Mouse (Mus musculus) limb, embryonic 14.5 days (tissue): ENCODE measurements at regions not wholly inside any gene's neighbourhood (a gene's known extent, or its start where the extent isn't known, plus 50 kb on each side); places are given as distances from the start of the nearest gene placed in this dataset.
A peak's percentile ranks its signal among the peaks of the same experiment; 100 is the strongest.

Source experiments
- ATAC-seq: fragments of 200-750 bp; cut with Nextera tagmentation; 2 replicates; pipeline ENCODE4 v1.8.0; 2017; ENCODE audit warnings: low read depth, moderate number of reproducible peaks, moderate TSS enrichment; ENCODE audit not compliant: low FRiP score
- DNase-seq: peaks from one replicate; pipeline ENCODE4 v3.0.0-alpha.2; 2015; ENCODE audit warnings: low spot score
- H3K27ac ChIP-seq: fragments of 300-500 bp; sonication (generic); replicated peaks from 2 replicates; pipeline ENCODE4 v1.5.1; 2014; ENCODE audit warnings: low read depth, mild to moderate bottlenecking, low read length, moderate library complexity, mixed read lengths
- H3K27me3 ChIP-seq: fragments of 300-500 bp; sonication (generic); 2 replicates; pipeline ENCODE4 v1.6.1; 2014; ENCODE audit warnings: low read length, mixed read lengths; ENCODE audit not compliant: control insufficient read depth, insufficient read depth
- H3K36me3 ChIP-seq: fragments of 300-500 bp; sonication (generic); 2 replicates; pipeline ENCODE4 v1.6.1; 2014; ENCODE audit warnings: mild to moderate bottlenecking, low read length, moderate library complexity, mixed read lengths; ENCODE audit not compliant: control insufficient read depth, insufficient read depth
- H3K4me1 ChIP-seq: fragments of 300-500 bp; sonication (generic); 2 replicates; pipeline ENCODE4 v1.6.1; 2014; ENCODE audit warnings: antibody characterized with exemption, low read length, mixed read lengths; ENCODE audit not compliant: control insufficient read depth, insufficient read depth
- H3K4me2 ChIP-seq: fragments of 300-500 bp; sonication (generic); replicated peaks from 2 replicates; pipeline ENCODE4 v1.6.1; 2014; ENCODE audit warnings: low read depth, mild to moderate bottlenecking, low read length, moderate library complexity; ENCODE audit not compliant: severe bottlenecking
- H3K4me3 ChIP-seq: fragments of 300-500 bp; sonication (generic); replicated peaks from 2 replicates; pipeline ENCODE4 v1.5.1; 2014; ENCODE audit warnings: low read length
- H3K9ac ChIP-seq: fragments of 300-500 bp; sonication (generic); 2 replicates; pipeline ENCODE4 v1.6.1; 2014; ENCODE audit warnings: mild to moderate bottlenecking, low read depth, low read length, moderate library complexity; ENCODE audit not compliant: severe bottlenecking
- H3K9me3 ChIP-seq: fragments of 300-500 bp; sonication (generic); 2 replicates; pipeline ENCODE4 v1.6.1; 2016; ENCODE audit warnings: low read length; ENCODE audit not compliant: control insufficient read depth
- POLR2A ChIP-seq: fragments of 200-500 bp; IDR thresholded peaks from 2 replicates; pipeline ENCODE4 v1.8.0; 2012; ENCODE audit warnings: inconsistent platforms, mild to moderate bottlenecking, moderate library complexity, borderline replicate concordance; ENCODE audit not compliant: insufficient read depth, insufficient read length; ENCODE audit errors: extremely low read depth
- WGBS: fragments of 180-500 bp; shearing (Covaris S2); extraction: QIAGEN DNeasy Blood & Tissue Kit; methylation state at CpG from one replicate; pipeline ENCODE4 v1.1.7; 2014; 5-methylcytosine and 5-hydroxymethylcytosine counted together

DNA sequence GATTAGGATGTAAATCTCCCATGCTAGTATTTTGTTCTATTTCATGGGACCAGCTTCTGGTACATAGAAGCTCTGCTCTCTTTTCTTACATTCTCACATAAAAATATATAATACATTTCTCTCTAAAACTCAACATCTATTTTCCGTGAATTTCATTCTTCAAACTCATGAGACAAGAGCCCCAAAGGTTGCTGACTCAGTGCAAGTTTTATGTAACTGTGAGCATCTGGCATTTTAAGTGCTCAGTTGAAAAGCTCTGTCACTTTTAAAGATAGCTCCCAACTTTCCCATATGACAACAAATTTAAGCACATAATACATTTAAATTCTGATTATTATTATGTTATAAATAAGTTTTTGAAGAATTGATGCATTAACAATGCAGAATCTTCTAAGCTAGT, 268.5 kb downstream of the AW209491 start:
- ATAC-seq (no peak), DNase-seq (no peak)
- no peaks in the 10 kb centered on the region for H3K9me3 ChIP-seq
- H3K27me3 ChIP-seq = no peaks in the 10 kb centered on the region
- WGBS = 47% methylated on average over 1 of the region's 1 CpGs
- H3K4me1 ChIP-seq = no peaks in the 10 kb centered on the region
- no peak overlapping the region for H3K9ac ChIP-seq
- H3K4me3 ChIP-seq = no peak overlapping the region
- H3K27ac ChIP-seq = no peak overlapping the region
- TF ChIP-seq POLR2A = no peak
- H3K36me3 ChIP-seq = no peaks in the 10 kb centered on the region
- H3K4me2 ChIP-seq = no peak overlapping the region

DNA sequence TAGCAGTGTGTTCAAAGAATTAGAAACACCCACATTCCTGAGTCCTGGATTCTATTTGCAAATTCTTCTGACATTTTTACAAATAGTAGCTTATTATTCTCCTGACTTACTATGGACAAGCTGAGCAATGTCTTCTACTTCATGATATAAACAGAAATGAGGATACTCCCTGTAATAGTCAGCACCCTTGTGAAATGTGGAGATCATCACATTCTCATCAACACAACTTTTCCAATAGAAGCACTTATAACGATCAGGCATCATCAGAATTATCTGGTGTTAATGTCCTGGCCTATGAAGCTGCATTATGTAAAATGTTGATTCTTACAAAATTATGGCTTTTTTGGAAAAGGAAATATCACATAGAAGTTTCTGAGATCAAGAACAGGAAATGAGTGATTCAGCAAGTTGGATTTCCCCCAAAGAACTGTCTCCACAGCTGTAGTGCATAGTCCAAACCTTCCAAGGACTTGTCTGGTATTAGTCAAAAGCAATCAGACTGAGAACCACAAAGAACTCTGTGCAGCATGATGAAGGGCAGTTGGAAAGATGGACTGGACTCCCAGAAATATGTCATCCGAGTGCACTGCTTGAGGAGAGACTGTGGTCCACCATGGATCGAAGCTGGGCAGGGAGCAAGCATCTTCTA, 300.3 kb downstream of the AW209491 start:
- WGBS = 87% methylated on average over 3 of the region's 3 CpGs
- no peak for DNase-seq

GRCm38 (mm10) chr13:14966187-14966726, 336.3 kb downstream of the AW209491 start:
- Histone ChIP-seq H3K4me3 (no peak overlapping the region), H3K27me3 (no peaks in the 10 kb centered on the region), H3K4me2 (no peak overlapping the region), H3K9ac (no peak overlapping the region), H3K9me3 (no peaks in the 10 kb centered on the region), H3K36me3 (no peaks in the 10 kb centered on the region), H3K27ac (no peak overlapping the region), H3K4me1 (0 out of 2 replicates have a peak, but pooled peaks cover 4% of the 10 kb centered on the region)
- DNase-seq = peak; percentile 46
- ATAC-seq = peak; percentile 80
- no peak for TF ChIP-seq POLR2A
- WGBS = 27% methylated on average over 1 of the region's 1 CpGs

More for the DNA sequence above, 300.3 kb downstream of the AW209491 start:
- Histone ChIP-seq H3K4me3 (no peak overlapping the region), H3K27ac (no peak overlapping the region), H3K9ac (no peak overlapping the region), H3K4me2 (no peak overlapping the region), H3K4me1 (no peaks in the 10 kb centered on the region), H3K36me3 (no peaks in the 10 kb centered on the region), H3K27me3 (no peaks in the 10 kb centered on the region), H3K9me3 (no peaks in the 10 kb centered on the region)
- ATAC-seq = no peak
- TF ChIP-seq POLR2A = no peak

DNA sequence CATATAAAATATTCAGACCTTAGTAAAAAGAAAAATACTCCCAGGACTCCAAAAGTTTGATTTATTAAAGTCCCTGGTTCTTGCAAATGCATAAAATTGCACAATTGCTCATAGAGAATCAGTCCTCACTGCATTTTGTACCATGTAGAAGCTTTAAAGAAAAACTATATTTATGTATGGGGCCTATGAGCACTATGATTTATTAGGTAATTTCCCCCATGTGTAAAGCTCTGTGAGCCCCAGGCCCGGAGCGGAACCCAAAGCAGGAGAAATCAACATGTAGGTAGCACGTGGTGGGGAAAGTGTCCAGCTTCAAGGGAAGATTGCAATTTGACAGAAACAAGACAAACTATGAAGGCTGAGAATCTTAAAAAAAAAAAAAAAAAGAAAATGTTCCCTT, 372.7 kb downstream of the AW209491 start:
- ATAC-seq (peak; percentile 44; the same call in 1 of the 2 replicates), DNase-seq (peak; percentile 55)
- Histone ChIP-seq H3K36me3 (no peaks in the 10 kb centered on the region), H3K4me3 (no peak overlapping the region), H3K4me2 (no peak overlapping the region), H3K27ac (peak overlapping the region; percentile 72), H3K9ac (no peak overlapping the region), H3K4me1 (peaks cover 11% of the 10 kb centered on the region), H3K9me3 (no peaks in the 10 kb centered on the region), H3K27me3 (no peaks in the 10 kb centered on the region)
- WGBS = 22% methylated on average over 3 of the region's 3 CpGs
- TF ChIP-seq POLR2A = no peak

GRCm38 (mm10) chr13:15011638-15012037, 381.7 kb downstream of the AW209491 start:
- Histone ChIP-seq H3K4me2 (no peak overlapping the region), H3K9me3 (no peaks in the 10 kb centered on the region), H3K27me3 (no peaks in the 10 kb centered on the region), H3K4me3 (no peak overlapping the region), H3K9ac (no peak overlapping the region), H3K4me1 (no peaks in the 10 kb centered on the region), H3K27ac (no peak overlapping the region), H3K36me3 (no peaks in the 10 kb centered on the region)
- no peak for ATAC-seq
- DNase-seq = peak; percentile 21
- TF ChIP-seq POLR2A = no peak
